Mouse (Mus musculus) liver, adult 2 months (tissue): ENCODE measurements around the gene Dyrk1a.

Experiments
- CTCF ChIP-seq: fragments of 200-500 bp; IDR thresholded peaks from 2 replicates; pipeline ENCODE4 v1.5.1; 2011; ENCODE audit warnings: low read depth, low read length, control low read depth
- POLR2A ChIP-seq: fragments of 200-500 bp; IDR thresholded peaks from 2 replicates; pipeline ENCODE4 v1.6.1; 2011; ENCODE audit warnings: low read length, control low read depth; ENCODE audit not compliant: insufficient read depth; ENCODE audit errors: extremely low read depth

GRCm38 (mm10) chr16:94607468-94607867 is 37.7 kb downstream of the Dyrk1a start:
- TF ChIP-seq CTCF (no peak), POLR2A (no peak)
